Mouse (Mus musculus) forebrain, embryonic 15.5 days (tissue): ENCODE measurements around the gene Lrch3. TPM values are rescaled to one million over a fixed set of nuclear protein-coding genes. Genes with fewer than 3 reads are reported as not detected.

Source experiments
- ATAC-seq: fragments of 200-750 bp; cut with Nextera tagmentation; replicated peaks from 2 replicates; pipeline ENCODE4 v1.8.0; 2017; ENCODE audit warnings: mild to moderate bottlenecking, moderate TSS enrichment, moderate library complexity
- H3K27ac ChIP-seq: fragments of 300-500 bp; sonication (generic); replicated peaks from 2 replicates; pipeline ENCODE4 v1.5.1; 2015; ENCODE audit warnings: mild to moderate bottlenecking, inconsistent platforms
- H3K27me3 ChIP-seq: fragments of 300-500 bp; sonication (generic); 2 replicates; pipeline ENCODE4 v1.6.1; 2015; ENCODE audit warnings: inconsistent platforms
- H3K36me3 ChIP-seq: fragments of 300-500 bp; sonication (generic); 2 replicates; pipeline ENCODE4 v1.6.1; 2015; ENCODE audit warnings: mild to moderate bottlenecking, inconsistent platforms
- H3K4me1 ChIP-seq: fragments of 300-500 bp; sonication (generic); 2 replicates; pipeline ENCODE4 v1.6.1; 2015; ENCODE audit warnings: inconsistent platforms
- H3K4me2 ChIP-seq: fragments of 300-500 bp; sonication (generic); replicated peaks from 2 replicates; pipeline ENCODE4 v1.6.1; 2015; ENCODE audit warnings: mild to moderate bottlenecking, inconsistent platforms
- H3K4me3 ChIP-seq: fragments of 300-500 bp; sonication (generic); 2 replicates; pipeline ENCODE4 v1.5.1; 2015; ENCODE audit warnings: mild to moderate bottlenecking, inconsistent platforms
- H3K9ac ChIP-seq: fragments of 300-500 bp; sonication (generic); replicated peaks from 2 replicates; pipeline ENCODE4 v1.6.1; 2015; ENCODE audit warnings: mild to moderate bottlenecking, inconsistent platforms
- H3K9me3 ChIP-seq: fragments of 300-500 bp; sonication (generic); 2 replicates; pipeline ENCODE4 v1.6.1; 2016; ENCODE audit warnings: inconsistent platforms
- WGBS: fragments of 180-500 bp; shearing (Covaris S2); methylation state at CpG from one replicate; pipeline ENCODE4 v1.1.7; 2015; ENCODE audit warnings: mixed read lengths; 5-methylcytosine and 5-hydroxymethylcytosine counted together
- polyA plus RNA-seq: library from polyadenylated mRNA; unstranded; fragments of >200 nt; fragmentation: Nextera tagmentation; extraction: Ambion mirVana; gene quantifications from 2 replicates; pipeline ENCODE4 v1.2.1, GENCODE M21; 2015

Lrch3 gene
- polyA plus RNA-seq, 1 experiment from 2014 or later, result 36.5 TPM

DNA sequence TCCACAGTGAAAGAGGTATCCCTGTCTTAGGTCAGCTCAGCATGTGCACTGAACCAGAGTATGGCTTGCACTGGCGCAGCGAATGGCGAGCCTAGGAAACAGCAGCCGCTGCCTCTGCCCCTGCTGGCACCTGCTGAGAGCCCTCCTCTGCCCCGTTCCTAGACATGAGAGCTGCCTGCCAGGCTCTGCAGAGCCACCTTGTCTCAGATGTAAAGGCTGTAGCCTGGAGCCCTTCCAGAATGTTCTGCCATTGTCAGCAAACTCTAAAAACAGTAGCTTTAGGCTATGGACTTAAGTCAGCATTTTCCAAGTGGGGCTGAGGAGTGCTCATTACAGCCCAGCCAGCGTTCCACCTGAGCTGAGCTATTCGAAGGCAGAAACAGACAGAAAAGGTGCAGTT is 93.5 kb downstream of the Lrch3 start:
- H3K4me1 ChIP-seq, result peaks cover 12% of the 10 kb centered on the region; the same call in 1 of the 2 replicates

GRCm38 (mm10) chr16:33010166-33010565 is 96.3 kb downstream of the Lrch3 start:
- WGBS, result 97% methylated on average over 6 of the region's 6 CpGs
- Histone ChIP-seq H3K4me3 (no peak overlapping the region), H3K27me3 (no peaks in the 10 kb centered on the region), H3K9ac (no peak overlapping the region), H3K4me2 (no peak overlapping the region), H3K36me3 (peaks cover 54% of the 10 kb centered on the region), H3K4me1 (peaks cover 9% of the 10 kb centered on the region; the same call in 1 of the 2 replicates), H3K27ac (no peak overlapping the region), H3K9me3 (no peaks in the 10 kb centered on the region)
- no peak for ATAC-seq

More for the DNA sequence above, 93.5 kb downstream of the Lrch3 start:
- no peak overlapping the region for H3K4me3 ChIP-seq
- no peak overlapping the region for H3K4me2 ChIP-seq
- no peak for ATAC-seq
- 60% methylated on average over 7 of the region's 7 CpGs for WGBS
- peaks cover 39% of the 10 kb centered on the region for H3K36me3 ChIP-seq
- H3K27ac ChIP-seq, result no peak overlapping the region
- H3K9ac ChIP-seq, result no peak overlapping the region
- no peaks in the 10 kb centered on the region for H3K27me3 ChIP-seq
- no peaks in the 10 kb centered on the region for H3K9me3 ChIP-seq

DNA sequence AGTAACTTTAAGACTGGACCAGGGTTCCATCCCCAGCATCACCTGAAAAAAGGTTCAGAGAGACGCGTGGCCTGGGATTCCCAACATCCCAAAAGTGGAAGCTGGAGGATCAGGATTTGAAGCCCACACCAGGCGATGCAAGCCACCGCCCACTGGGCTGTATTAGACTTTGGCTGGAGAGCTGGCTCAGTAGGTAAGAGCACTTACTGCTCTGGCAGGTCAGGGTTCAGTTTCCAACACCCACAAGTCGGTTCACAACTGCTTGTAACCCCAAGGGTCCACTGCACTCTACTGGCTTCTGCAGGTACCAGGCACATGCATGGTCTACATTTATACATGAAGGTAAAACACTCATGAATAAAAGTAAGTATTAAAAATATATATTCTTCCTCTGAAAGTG is 99.9 kb downstream of the Lrch3 start:
- H3K9me3 ChIP-seq, result no peaks in the 10 kb centered on the region
- no peak overlapping the region for H3K27ac ChIP-seq
- WGBS, result 94% methylated on average over 5 of the region's 5 CpGs
- no peak overlapping the region for H3K4me2 ChIP-seq
- no peaks in the 10 kb centered on the region for H3K4me1 ChIP-seq
- H3K9ac ChIP-seq, result no peak overlapping the region
- H3K36me3 ChIP-seq, result peaks cover 38% of the 10 kb centered on the region
- H3K27me3 ChIP-seq, result no peaks in the 10 kb centered on the region
- H3K4me3 ChIP-seq, result no peak overlapping the region
- no peak for ATAC-seq

GRCm38 (mm10) chr16:33014921-33015320 is 101.0 kb downstream of the Lrch3 start:
- H3K27ac ChIP-seq, result no peak overlapping the region
- no peak for ATAC-seq
- 90% methylated on average over 1 of the region's 1 CpGs for WGBS
- no peak overlapping the region for H3K4me3 ChIP-seq
- H3K4me2 ChIP-seq, result no peak overlapping the region
- no peaks in the 10 kb centered on the region for H3K27me3 ChIP-seq
- H3K9me3 ChIP-seq, result no peaks in the 10 kb centered on the region
- H3K36me3 ChIP-seq, result peaks cover 28% of the 10 kb centered on the region
- H3K4me1 ChIP-seq, result no peaks in the 10 kb centered on the region
- H3K9ac ChIP-seq, result no peak overlapping the region

DNA sequence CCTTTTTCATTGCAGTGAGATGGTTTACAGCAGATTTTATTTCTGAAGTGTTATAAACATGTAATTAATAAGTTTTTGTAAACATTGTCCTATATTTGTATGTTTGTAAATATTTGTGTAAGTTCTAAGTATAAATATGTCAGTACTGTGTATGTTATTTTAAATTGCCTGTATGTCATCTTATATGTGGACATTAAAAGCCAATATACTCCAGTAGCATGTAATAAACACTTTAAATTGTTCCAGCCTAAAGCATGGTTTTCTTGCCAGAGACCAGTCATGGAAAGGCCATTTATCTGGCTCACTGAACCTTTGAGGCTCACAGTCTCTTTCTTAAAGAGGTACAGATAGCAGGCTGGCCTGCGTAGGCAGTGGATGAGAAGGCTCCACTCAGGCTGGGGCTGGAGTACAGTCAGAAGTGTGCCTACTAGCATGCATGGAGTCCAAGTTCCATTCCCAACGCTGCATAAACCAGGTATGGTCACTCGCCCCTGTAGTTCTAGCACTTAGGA is 101.6 kb downstream of the Lrch3 start:
- H3K27me3 ChIP-seq, result no peaks in the 10 kb centered on the region
- no peaks in the 10 kb centered on the region for H3K9me3 ChIP-seq
- WGBS, result 94% methylated on average over 3 of the region's 3 CpGs
- peaks cover 22% of the 10 kb centered on the region for H3K36me3 ChIP-seq
- no peak for ATAC-seq
- H3K4me3 ChIP-seq, result no peak overlapping the region
- H3K9ac ChIP-seq, result no peak overlapping the region
- no peaks in the 10 kb centered on the region for H3K4me1 ChIP-seq
- H3K4me2 ChIP-seq, result no peak overlapping the region
- no peak overlapping the region for H3K27ac ChIP-seq

DNA sequence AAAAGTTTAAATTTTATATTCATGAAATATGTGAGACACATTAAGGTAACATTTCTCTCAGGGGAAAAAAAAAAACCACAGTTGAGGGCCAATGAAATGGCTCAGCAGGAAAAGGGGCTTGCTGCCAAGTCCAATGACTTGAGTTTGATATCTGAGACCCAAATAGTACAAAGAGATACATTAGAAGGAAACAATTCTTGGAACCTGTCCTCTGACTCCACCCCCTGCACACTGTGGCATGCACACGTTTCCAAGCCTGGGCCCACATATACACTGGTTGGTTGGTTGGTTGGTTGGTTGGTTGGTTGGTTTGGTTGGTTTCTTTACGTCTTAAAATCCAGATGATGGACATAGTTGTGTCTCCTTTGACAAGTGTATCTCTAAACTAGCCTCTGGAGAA is 102.1 kb downstream of the Lrch3 start:
- H3K9me3 ChIP-seq, result no peaks in the 10 kb centered on the region
- H3K36me3 ChIP-seq, result peaks cover 22% of the 10 kb centered on the region
- no peaks in the 10 kb centered on the region for H3K4me1 ChIP-seq
- no peak overlapping the region for H3K9ac ChIP-seq
- H3K27ac ChIP-seq, result no peak overlapping the region
- H3K4me2 ChIP-seq, result no peak overlapping the region
- H3K4me3 ChIP-seq, result no peak overlapping the region
- no peaks in the 10 kb centered on the region for H3K27me3 ChIP-seq
- WGBS, result 84% methylated on average over 2 of the region's 2 CpGs
- no peak for ATAC-seq

DNA sequence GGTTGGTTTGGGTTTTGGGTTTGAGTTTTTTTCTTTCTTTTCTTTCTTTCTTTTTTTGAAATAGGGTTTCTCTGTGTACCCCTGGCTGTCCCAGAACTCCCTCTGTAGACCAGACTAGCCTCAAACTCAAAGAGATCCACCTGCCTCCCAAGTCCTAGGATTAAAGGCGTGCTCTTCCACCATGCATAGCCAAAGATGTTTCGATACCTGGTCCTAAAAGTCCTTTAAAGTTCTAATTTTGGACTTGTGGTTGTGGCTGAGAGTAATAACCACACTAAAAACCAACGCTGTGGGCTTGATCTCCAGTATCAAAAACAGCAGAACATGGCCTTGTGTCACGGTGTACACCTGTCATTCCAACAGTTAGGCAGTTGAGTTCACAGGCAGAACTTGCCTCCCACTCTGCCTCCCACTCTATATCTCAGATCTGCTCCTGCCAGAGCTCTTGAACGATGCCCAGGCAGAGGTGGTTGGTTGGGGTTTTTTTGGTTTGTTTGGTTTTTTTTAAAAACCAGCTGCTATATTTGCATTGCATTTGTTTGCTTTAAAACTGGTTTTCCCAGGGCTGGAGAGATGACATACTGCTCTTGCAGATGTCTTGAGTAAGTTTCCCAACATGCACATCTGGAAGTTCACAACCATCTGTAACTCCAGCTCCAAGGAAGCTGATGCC is 103.9 kb downstream of the Lrch3 start:
- WGBS, result 95% methylated on average over 5 of the region's 5 CpGs
- Histone ChIP-seq H3K4me3 (no peak overlapping the region), H3K36me3 (peaks cover 11% of the 10 kb centered on the region), H3K27me3 (no peaks in the 10 kb centered on the region), H3K27ac (no peak overlapping the region), H3K4me2 (no peak overlapping the region), H3K4me1 (no peaks in the 10 kb centered on the region), H3K9ac (no peak overlapping the region), H3K9me3 (no peaks in the 10 kb centered on the region)
- no peak for ATAC-seq

DNA sequence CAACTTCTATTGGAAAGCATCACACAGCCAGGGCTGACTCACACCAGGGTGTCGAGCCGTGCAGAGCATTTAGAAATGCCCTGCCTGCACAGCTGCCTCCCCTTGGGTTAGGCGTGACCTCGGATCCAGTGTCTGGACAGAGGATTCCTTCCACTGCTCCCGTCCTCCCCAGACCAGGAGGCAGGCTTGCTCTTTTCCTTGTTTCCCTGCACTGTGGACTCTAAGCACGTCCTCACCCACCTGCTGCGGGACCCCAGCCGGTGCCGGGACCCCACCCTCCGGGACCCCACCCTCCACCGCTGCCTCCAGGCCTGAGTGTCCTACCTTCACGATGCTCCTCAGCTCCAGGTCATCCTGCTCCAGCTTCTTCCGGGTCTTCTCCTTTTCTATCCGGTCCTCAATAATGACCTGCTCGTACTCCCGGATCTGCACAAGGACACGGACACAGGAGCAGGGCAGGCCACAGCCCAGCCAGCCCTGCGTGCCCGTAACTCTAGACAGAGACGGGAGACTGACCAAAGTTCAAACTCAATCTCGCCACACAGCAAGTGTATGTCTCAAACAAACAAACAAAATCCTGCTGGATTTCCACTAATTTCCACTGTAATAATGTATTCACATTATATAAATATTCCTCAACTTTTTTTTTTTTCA is 105.3 kb downstream of the Lrch3 start:
- 74% methylated on average over 21 of the region's 21 CpGs for WGBS
- no peaks in the 10 kb centered on the region for H3K4me1 ChIP-seq
- H3K4me2 ChIP-seq, result no peak overlapping the region
- no peaks in the 10 kb centered on the region for H3K27me3 ChIP-seq
- H3K9ac ChIP-seq, result no peak overlapping the region
- no peak overlapping the region for H3K27ac ChIP-seq
- no peaks in the 10 kb centered on the region for H3K9me3 ChIP-seq
- H3K4me3 ChIP-seq, result no peak overlapping the region
- ATAC-seq, result no peak
- H3K36me3 ChIP-seq, result no peaks in the 10 kb centered on the region

DNA sequence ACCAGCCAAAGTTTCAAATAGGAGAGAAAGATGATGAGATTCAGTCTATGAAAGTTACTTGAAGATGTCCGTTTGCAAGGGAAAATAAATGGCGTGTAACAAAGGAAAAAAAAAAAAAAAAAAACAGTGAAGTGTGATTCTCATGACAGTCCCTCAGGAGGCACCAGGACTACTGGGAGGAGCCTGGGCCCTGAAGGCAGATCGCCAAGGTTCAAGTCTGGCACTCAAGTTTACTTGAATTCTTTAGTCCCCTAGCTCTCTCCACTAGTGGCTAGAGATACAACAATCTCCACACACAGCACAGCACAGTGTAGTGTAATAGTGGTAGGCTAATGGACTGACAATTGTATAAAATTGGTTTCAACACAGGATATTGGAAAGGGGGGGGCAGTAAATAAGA is 107.5 kb downstream of the Lrch3 start:
- no peaks in the 10 kb centered on the region for H3K27me3 ChIP-seq
- WGBS, result 86% methylated on average over 3 of the region's 3 CpGs
- ATAC-seq, result no peak
- no peaks in the 10 kb centered on the region for H3K4me1 ChIP-seq
- H3K27ac ChIP-seq, result no peak overlapping the region
- no peak overlapping the region for H3K9ac ChIP-seq
- no peak overlapping the region for H3K4me3 ChIP-seq
- no peak overlapping the region for H3K4me2 ChIP-seq
- H3K9me3 ChIP-seq, result no peaks in the 10 kb centered on the region
- H3K36me3 ChIP-seq, result no peaks in the 10 kb centered on the region

GRCm38 (mm10) chr16:33023750-33024149 is 109.8 kb downstream of the Lrch3 start:
- no peak overlapping the region for H3K27ac ChIP-seq
- H3K9ac ChIP-seq, result no peak overlapping the region
- H3K36me3 ChIP-seq, result no peaks in the 10 kb centered on the region
- peak; percentile 57; the same call in 1 of the 2 replicates for ATAC-seq
- no peak overlapping the region for H3K4me2 ChIP-seq
- H3K27me3 ChIP-seq, result no peaks in the 10 kb centered on the region
- H3K4me1 ChIP-seq, result no peaks in the 10 kb centered on the region
- H3K4me3 ChIP-seq, result no peak overlapping the region
- no peaks in the 10 kb centered on the region for H3K9me3 ChIP-seq
- WGBS, result 5% methylated on average over 4 of the region's 4 CpGs

DNA sequence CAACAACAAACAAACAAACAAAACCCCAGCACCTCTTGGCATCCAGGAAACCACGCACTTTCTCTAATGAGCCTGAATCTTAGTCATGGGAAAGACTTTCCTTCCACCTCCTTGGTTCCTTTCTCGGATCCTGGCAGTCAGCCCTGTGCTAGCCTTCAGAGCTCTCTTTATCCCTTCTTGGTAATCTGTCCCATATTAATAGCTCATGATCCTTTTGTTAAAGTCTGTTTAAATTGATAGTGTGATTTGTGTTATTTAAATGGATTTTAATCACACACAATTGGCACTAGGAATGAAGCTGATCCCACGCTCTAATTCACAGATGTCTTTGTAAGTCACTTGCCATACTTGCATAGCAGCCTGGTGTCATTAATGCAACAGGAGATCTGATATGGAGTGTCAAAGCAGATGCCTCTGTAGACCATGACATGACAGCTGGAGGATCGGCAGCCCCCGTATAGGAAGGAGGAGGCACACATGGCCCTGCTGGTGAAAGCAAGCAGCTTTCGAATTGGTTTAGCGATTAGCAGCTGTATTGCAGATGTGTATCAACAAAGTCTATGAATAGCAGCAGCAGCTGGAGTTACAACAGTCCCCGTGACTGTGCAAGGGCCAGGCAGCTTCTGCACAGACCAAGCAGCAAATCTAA is 110.7 kb downstream of the Lrch3 start:
- H3K9me3 ChIP-seq, result no peaks in the 10 kb centered on the region
- 38% methylated on average over 8 of the region's 8 CpGs for WGBS
- no peak overlapping the region for H3K27ac ChIP-seq
- H3K27me3 ChIP-seq, result no peaks in the 10 kb centered on the region
- no peaks in the 10 kb centered on the region for H3K4me1 ChIP-seq
- no peaks in the 10 kb centered on the region for H3K36me3 ChIP-seq
- no peak overlapping the region for H3K4me3 ChIP-seq
- no peak; the same call in 1 of the 2 replicates for ATAC-seq
- H3K9ac ChIP-seq, result no peak overlapping the region
- no peak overlapping the region for H3K4me2 ChIP-seq

- Histone ChIP-seq H3K9ac (no peak overlapping the region), H3K4me2 (no peak overlapping the region), H3K27ac (no peak overlapping the region), H3K9me3 (no peaks in the 10 kb centered on the region), H3K4me1 (no peaks in the 10 kb centered on the region), H3K4me3 (no peak overlapping the region), H3K36me3 (no peaks in the 10 kb centered on the region), H3K27me3 (no peaks in the 10 kb centered on the region)
- WGBS, result 89% methylated on average over 7 of the region's 7 CpGs
- ATAC-seq, result no peak
These were observed 112.5 kb downstream of the Lrch3 start for GRCm38 (mm10) chr16:33026357-33026756.
